Mouse (Mus musculus): ENCODE data around the gene Adam12. TPM values are rescaled to one million over a fixed set of nuclear protein-coding genes. Genes with fewer than 3 reads are reported as not detected.

Adam12 gene
- total RNA-seq, 2 experiments from 2014 or later: 0.19 TPM; not detected in 1

DNA sequence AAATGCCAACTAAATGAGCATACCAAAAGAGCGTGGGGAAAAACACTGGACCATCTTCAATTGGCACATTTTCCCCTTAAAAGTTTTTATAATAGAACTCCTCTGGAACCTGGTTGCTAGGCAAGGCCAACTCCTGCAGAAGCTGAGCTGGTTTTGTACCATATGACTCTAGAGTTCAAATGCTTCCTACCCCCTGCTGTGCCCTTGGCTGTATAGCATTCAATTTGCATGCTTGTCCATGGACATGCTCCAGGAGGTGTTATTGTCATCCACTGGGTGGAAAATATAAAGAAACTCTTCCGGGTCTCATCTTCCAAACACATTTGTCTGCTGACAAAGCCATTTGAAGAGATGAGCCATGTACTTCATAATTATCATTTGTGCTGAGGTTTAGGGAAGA lies 68.2 kb downstream of the Adam12 start:
- ATAC-seq (replicated peaks; ENCODE audit: low FRiP score, low TSS enrichment, poor library complexity, severe bottlenecking): no peak

DNA sequence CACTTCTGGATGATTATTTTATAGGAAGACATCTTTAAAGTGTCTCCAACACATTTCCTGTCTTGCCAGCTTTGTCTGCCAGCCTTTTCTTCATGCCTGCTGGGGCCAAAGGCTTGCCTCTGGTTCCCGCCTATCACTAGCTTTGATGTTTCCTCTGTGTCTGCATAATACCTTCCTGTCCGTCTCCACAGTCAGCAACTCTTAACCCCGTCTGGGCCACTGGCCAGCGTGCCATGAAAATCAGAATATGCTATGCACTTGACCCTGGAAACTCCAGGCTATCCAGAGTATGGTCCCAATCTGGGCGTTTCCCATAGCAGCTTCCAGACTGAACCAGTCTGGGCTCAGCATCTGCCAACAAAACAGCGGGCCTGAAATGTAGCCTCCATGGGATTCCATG lies 69.1 kb downstream of the Adam12 start:
- no peak for ATAC-seq (replicated peaks; ENCODE audit: low FRiP score, low TSS enrichment, poor library complexity, severe bottlenecking)

DNA sequence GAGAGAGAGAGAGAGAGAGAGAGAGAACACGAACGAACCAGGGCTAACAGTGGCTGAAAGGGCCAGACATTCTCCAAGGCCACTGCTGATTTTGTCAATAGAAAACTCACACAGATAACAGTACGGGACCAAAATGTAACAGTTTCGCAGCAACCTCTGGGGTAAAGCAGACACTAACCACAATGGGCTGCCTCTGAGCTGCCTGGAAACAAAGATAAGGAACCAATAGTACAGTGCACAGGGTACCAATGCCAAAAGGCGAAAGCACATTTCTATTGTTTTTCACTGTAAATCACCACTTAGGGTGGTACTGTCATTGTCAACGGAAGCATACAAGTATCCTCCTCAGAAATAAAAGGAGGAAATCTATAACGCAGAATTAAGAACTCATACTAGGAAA lies 72.3 kb downstream of the Adam12 start:
- peak; percentile 91 for ATAC-seq (replicated peaks; ENCODE audit: low FRiP score, low TSS enrichment, poor library complexity, severe bottlenecking)

DNA sequence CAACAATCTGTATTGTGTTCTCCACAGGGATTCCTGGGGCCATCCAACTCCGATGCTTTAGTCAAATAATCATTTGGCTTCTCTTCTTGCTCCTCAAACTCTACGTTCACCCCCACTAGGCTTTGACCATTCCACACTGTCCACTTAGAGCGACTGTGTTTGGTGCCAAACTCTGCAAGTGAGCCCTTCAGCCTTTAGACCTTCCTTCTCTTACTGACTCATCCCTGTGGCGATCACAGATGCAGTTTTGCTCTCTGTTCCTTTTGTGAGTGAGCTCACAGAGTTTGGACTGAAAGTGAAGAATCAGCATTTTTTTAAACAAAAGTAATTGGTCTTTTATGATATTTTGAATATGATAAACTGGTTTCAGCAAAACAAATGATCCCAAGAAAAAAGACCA lies 80.6 kb downstream of the Adam12 start:
- ATAC-seq (replicated peaks; ENCODE audit: low FRiP score, low TSS enrichment, poor library complexity, severe bottlenecking): no peak

DNA sequence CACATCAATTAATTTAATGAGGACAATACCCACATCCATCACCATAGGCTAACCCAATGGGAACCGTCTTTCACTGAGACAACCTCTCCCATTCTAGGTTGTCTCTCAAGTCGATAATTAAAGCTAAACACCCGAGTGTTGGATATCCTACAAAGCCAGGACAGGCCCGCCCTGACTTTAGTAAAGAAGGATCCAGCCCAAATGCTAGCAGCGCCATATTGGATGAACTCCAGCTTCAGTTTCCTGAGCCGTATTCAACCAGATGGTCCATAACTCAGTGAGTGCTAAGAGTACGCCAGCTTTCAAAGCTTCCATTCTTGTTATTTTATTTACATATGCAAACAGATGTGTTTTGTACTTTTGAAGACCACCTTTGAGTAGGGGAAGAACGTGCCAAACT lies 81.6 kb downstream of the Adam12 start:
- ATAC-seq (replicated peaks; ENCODE audit: low FRiP score, low TSS enrichment, poor library complexity, severe bottlenecking): no peak

DNA sequence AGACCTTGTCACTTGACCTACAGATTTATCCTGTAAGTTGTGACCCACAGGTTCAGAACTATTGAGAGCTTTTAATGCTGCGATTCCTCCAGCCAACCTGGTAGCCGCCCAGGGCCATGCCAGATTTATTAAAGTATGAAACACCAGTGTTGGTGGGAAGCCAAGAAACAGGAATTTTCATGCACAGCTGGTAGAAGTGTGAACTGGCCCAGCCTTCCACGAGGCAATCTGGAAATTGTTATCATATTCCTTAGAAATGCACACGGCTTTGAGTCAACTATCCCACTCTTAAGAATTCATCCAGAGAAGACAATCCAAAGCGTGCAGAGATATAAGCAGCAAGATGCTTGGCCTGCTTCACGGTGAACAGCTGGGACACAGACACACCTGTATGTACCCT lies 82.6 kb downstream of the Adam12 start:
- no peak for ATAC-seq (replicated peaks; ENCODE audit: low FRiP score, low TSS enrichment, poor library complexity, severe bottlenecking)

DNA sequence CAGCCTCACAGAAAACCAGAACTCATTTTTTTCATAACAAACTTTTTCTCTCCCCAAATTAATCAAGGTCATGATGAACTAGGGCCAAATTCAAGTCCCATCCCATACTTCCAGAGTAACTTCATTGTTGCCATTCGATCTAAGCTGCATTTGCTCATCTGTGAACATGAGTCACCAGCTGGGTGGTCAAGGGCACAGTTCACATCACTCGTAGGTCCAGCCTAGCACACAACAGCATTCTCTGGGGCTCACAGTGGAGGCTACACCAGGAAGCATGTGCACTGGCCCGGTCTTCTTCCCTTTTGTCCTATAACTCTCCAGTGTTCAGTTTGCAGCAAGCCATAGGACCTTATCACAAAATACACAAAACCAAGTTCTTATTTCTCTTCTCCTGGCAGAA lies 84.4 kb downstream of the Adam12 start:
- ATAC-seq (replicated peaks; ENCODE audit: low FRiP score, low TSS enrichment, poor library complexity, severe bottlenecking): no peak

DNA sequence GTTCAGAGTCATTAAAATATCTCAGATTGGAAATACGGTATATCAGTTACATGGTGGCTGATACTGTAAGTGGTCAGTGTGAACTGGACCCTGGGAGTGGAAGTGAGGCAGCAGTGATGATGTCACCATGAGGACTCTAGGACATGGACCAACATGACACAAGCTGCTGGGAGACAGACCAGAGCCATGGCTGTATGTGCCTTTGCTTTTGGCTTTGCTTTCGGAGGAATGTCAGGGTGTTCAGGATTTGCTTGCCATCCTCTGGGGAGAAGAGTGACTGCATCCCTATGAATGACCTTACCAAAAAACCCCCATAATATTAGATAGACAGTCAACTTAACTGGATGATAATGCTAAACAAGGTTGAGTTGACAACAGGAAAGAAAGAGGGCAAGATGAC lies 85.1 kb downstream of the Adam12 start:
- ATAC-seq (replicated peaks; ENCODE audit: low FRiP score, low TSS enrichment, poor library complexity, severe bottlenecking): no peak

DNA sequence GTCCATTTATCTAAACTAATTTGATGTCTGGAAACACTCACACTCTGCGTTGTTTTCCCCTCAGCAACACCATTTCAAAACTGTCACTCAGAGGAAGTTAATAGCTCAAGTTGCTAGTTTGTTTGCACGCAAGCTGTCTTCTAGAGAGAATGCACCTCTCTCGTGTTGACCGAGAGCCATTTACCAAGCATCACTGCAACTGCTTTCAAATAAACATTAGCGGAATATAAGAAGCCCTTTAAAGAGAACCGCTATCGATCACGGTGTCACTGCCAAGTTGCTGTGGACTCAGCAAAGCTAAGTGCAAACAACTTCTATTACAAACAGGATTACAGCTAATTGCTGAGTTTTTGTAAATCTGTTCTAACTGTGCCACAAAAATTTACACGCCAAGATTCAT lies 87.8 kb downstream of the Adam12 start:
- no peak for ATAC-seq (replicated peaks; ENCODE audit: low FRiP score, low TSS enrichment, poor library complexity, severe bottlenecking)

DNA sequence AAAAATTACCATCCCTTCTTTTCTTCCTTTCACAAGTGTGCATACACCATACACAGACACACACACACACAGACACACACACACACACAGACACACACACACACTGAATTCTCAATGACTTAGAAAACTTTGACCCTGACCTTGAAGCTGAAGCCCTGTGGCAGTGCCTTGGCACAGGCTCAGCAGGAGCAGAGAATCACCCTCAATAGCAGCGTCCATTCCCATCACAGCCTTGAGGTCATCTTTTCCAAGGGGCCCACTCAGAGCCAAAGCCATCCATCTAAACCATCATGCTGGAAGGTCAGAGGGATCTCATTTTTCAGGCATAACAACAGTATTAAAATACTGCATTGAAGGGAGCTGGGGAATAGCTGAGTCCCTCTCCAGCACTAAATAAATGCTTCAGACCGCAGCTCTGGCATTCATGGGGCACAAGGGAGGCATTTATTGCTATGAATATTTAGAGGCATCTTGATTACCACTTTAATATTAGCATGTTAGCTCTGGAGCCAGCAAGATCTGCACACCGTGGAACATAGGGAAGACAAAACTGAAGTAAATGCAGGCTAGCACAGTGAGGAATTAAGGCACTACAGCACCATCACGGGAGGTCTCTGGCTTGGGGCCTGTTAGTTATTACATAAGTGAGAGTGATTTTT lies 92.5 kb downstream of the Adam12 start:
- no peak for ATAC-seq (replicated peaks; ENCODE audit: low FRiP score, low TSS enrichment, poor library complexity, severe bottlenecking)

DNA sequence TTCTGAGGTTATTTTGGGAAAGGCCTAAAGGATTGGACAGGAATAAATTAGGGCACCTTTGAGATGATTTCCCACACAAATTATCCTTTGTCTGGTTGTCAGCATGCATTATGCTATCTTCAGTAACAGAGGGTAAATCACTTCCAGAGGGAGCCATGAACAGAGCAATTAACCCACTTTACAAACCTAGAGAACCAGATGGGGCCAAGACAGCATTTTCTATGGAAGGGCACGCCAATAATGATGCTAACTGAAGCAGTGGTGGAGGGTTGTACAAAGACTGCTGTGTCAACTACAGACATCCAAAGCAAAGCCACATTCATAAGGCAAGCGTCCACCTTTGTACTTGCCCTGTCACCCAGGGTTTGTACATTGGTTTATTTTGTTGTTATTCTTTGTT lies 99.6 kb downstream of the Adam12 start:
- no peak for ATAC-seq (replicated peaks; ENCODE audit: low FRiP score, low TSS enrichment, poor library complexity, severe bottlenecking)

DNA sequence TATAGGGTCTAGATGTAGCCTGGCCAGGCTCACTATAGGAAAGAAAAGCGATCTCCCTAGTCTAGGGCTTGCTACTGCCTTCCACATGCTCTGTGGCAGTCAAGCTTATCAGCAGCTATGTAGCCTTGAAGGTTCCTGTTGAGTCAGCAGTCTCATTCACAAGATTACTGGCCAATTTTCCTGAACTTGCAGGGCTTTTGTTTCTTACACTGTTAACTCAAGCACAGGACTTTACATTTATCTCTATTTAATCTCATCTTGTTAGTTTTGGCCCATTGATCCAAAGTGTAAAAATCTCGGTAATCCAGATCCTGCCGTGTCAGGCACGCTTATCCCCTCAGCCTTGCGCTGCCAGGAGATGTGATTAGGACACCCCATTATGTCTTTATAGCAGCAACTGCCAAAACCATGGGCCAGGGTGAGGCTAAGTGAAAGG lies 103.8 kb downstream of the Adam12 start:
- ATAC-seq (replicated peaks; ENCODE audit: low FRiP score, low TSS enrichment, poor library complexity, severe bottlenecking): no peak

DNA sequence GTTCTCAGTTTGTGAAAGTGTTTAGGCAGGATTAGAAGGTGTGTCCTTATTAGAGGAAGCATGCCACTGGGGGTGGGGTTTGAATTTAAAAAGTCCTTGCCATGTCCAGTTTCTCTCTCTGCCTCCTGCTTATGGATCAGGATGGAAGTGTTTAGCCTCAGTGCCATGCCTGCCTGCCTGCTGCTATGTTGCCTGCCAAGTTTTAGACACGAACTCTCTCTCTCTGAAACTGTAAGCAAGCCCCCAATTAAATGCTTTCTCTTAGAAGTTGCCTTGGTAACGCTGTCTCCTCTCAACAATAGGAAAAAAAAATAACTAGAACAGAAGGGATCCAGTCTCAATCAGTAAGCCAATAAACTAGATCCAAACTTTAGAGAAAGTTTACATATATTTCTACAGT lies 110.5 kb downstream of the Adam12 start:
- no peak for ATAC-seq (replicated peaks; ENCODE audit: low FRiP score, low TSS enrichment, poor library complexity, severe bottlenecking)

DNA sequence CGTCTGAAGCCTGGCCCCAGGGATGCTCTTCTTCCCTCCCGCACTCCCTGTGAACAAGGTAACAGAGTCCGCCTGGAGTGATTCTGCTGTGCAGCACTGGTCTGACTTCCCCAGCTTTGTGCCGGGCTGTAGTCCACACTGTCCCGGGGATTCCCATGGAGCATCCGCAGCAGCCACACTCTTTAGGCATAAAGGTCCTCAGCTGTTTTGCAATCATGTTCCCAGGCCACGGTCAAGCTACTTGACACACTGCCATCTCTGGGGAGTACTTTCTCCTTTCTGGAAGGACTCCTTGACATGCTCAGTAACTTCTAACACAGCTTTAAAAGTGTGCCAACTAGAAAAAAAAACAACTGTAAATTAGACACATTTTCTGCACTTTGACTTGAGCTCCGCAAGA lies 116.5 kb downstream of the Adam12 start:
- no peak for ATAC-seq (replicated peaks; ENCODE audit: low FRiP score, low TSS enrichment, poor library complexity, severe bottlenecking)

DNA sequence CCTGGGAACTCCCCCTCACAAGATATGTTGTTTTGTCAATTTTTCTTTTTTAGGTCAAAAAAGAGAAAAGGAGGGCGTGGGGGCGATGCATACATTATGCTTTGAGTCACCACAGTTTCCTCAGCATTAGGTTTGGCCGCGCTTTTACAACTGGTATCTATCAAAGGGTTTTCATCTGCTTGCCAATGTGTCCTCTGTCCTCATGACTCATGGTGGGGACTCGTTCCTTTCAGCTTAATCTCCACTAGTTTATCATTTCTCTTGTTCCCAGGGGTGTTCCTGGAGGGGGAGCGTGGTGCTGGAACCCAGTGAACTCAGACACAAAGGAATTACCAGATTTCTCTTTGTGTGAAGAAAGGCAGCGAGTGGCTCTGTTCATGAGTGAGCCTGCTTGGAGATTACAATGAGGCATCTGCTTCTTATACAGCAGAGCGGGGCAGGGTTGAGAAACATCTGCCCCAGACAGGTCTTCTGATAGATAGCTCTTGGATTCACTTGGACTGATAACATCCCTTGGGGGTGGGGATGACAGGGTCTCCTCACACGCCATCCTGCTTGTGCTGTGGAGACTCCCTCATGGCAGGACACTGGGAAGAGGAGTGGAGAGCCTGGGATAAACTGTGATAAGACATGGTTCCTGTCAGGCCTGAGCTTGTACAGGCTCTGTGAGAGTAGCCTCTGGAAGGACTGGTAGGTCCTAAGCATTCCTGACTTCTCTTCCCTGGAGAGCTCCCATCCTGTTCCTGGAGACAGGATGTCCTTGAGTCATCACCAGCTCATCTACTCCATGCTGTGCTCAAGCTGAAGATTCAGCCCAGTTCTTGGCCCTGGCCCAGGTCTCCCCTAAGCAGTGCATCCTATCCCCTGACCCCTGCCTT lies 117.4 kb downstream of the Adam12 start:
- ATAC-seq (replicated peaks; ENCODE audit: low FRiP score, low TSS enrichment, poor library complexity, severe bottlenecking): no peak

DNA sequence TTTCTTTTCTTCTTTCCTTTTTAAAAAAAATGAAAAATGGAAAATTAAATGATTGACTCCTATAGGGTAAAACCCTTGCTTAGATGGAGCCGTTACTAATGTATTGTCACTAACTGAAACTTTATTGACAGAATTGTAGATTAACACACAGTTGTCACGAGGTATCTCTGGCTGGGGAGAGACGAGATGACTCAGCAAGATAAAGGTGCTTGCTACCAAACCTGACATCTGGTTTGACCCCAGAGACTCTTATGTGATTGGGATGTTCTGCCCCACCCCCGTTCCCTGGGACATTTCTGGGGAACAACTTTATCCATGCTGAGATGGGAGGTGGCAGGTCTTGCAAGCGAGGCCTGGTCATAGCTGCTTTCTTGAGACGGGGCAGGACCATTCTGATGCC lies 118.1 kb downstream of the Adam12 start:
- no peak for ATAC-seq (replicated peaks; ENCODE audit: low FRiP score, low TSS enrichment, poor library complexity, severe bottlenecking)

DNA sequence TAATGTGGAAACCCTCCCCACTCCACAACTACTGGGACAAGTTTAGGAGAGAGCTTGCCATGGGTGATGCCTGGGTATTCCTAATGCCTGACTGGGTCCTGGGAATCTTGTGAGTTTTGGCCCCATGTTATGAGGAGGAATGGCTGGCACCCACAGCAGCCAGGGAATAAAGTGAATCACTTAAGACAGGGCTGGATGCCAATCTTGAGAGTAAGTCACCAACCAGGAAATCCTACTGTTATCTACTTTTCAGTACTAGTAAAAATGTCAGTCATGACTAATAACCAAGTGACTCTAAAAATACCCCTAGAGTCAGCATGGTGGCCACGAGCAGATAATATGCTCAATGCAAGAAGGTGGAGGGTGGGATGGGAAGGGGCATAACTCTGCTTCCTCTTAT lies 121.8 kb downstream of the Adam12 start:
- no peak for ATAC-seq (replicated peaks; ENCODE audit: low FRiP score, low TSS enrichment, poor library complexity, severe bottlenecking)

DNA sequence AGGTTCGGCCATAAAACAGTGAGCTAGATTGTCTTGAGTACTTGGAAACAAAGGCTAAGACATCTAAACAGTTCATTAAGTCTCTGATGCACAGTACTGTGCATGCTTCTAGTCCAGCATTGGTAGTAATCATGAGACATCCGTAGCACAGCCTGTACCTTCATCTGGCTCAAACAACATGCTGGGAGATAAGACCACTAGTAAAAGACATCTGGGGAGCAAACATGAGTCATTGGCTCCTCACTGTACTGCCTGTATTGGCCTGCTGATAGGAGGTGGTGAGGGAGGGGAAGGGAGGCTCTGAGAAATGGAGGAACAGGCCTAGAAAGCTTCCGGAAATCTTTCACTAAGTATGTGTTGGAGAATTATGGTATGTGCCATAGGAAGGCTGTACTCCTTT lies 124.1 kb downstream of the Adam12 start:
- ATAC-seq (replicated peaks; ENCODE audit: low FRiP score, low TSS enrichment, poor library complexity, severe bottlenecking): no peak

DNA sequence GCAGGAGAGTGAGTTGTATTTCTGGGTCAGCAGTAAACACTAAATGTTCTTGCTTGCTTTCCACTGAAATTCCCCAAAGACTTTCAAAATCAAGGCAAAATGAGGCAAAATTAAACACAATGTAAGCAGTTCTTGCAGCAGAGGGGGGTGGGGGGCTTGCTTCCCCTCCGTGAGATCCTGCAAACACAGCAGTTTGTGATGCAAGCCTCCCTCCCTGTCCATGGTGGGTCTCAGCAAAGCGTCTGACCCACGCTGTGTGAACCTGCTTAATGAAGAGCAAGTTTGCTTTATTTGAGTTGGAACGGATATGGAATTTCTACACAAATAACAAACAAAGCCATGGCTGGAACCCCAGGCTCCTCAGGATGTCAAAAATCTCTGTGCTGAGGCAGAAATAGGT lies 132.9 kb downstream of the Adam12 start:
- no peak for ATAC-seq (replicated peaks; ENCODE audit: low FRiP score, low TSS enrichment, poor library complexity, severe bottlenecking)

DNA sequence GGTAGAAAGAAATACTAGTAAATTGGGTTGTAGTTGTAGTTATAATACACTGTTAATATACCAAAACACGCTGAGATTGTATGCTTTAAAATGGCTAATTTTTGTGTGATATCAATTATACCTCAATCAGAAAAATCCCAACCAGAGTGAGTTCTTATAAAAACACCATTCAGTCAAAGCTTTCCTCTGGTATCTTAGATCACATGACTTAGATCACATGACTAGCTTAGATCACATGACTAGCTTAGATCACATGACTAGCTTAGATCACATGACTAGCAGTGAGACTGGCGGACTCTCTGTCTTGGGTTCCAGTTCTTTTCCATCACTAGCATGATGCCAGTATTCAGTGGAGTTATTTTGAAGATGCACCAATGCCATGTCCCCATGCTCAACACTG lies 134.1 kb downstream of the Adam12 start:
- no peak for ATAC-seq (replicated peaks; ENCODE audit: low FRiP score, low TSS enrichment, poor library complexity, severe bottlenecking)

DNA sequence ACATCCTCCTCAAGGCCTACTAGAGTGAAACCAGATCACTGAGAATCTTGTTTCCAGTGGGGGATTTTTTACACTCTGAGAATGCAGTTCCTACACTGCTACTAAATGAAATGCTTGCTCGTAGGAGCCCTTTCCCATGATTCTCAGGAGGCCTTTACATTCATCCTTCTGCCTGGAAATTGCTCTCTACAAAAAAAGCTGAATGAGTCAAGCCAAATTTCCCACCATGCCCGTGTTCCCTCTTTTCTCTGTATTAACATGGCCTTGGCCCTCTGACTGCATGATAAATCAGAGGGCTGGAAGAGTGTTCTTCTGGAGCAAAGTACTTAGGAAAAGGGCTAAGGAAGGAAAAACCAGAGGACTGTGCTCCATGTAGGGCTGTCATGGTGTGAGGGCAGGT lies 138.1 kb downstream of the Adam12 start:
- ATAC-seq (replicated peaks; ENCODE audit: low FRiP score, low TSS enrichment, poor library complexity, severe bottlenecking): no peak
